Mouse (Mus musculus): ENCODE results near the gene Erg. TPM values are rescaled to one million over a fixed set of nuclear protein-coding genes. Genes with fewer than 3 reads are reported as not detected.

Gene Erg
- polyA plus RNA-seq, 1 experiment from 2014 or later = 1.8 TPM

DNA sequence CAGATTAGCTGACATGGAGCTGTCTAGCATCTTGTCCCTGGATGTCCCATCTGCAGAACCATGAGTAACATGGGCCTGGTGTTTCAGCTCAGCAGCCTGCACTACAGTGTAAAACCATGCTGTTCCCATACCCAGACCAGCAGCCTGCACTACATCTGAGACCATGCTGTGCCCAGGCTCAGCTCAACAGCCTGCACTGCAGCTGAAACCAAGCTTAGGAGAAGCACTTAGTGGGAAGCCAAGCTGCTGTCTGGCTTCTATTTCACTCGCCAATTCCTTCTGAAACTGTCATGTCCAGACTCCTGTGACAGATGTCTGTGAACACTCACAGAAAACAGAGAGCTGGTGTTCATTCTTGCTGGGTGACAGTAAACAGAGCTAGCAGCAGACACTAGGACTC lies 195.6 kb downstream of the Erg start:
- no peak for DNase-seq (ENCODE audit: low spot score)

DNA sequence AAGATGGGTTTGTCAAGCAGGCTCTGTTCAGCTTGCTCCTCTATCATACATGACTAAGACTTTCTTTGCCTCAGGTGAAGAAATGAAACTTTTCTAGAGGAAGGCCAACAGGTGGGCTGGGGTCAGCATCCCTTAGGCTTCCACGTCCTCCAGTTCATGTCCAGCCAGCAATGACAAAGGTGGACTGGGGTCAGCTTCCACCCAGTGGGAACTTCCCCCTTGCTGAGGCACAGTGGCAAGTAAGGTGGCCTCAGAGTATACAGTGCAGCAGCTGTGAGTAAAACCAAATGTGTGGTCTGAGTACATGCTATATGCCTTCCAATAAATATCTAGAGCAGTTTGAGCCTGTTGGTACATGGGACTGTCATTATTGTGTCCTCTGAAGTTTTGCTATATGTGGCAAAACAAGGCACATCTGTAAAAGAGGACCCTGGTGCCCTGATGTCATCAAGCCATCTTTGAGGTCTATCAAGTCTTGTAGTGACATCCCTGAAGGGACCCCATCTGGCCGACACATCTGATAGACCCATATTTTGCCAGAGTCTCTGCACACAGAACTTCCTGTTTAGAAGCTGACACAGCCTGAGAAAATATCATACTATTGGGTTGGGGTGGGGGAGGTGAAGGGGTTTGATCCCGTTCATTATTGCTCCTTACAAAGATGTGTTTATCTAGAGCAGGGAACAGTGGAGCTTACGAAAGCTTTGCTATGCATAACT lies 197.4 kb downstream of the Erg start:
- no peak for DNase-seq (ENCODE audit: low spot score)

DNA sequence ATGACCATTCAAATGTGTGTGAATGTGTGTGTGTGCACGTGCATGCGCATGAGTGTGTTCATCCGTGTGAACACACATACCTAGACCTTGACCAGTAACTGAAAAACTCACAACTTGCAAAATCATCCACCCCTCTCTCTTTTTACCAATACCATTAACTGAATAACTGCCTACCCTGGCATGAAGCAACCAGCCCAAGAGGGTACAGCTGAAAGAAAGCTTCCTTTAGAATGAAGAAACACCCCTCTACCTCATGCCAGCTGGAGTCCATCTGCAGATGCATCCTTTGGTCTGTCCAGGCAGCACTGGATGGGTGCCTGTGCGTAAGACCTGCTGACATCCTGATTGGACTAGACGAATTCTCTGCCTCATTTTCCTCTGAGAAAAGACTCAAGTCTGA lies 198.1 kb downstream of the Erg start:
- DNase-seq (ENCODE audit: low spot score) = no peak

DNA sequence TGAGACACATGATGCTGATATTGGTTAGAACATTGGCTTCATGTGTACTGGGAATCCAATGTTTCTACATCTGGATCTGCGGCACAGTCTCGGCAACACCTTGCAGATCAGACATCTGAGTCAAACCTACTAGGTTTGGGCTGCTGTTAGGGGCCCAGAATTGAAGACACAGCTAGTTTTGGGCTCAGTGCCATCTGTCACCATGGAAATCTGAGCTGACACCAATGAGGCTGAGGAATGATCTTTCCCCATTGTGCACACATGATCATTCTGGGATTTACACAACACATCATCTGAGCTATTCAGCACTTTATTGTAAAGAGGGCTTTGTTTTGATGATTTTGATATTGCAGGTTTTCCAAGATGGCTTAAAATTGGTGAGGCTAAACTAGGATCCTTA lies 199.4 kb downstream of the Erg start:
- DNase-seq (ENCODE audit: low spot score) = no peak

DNA sequence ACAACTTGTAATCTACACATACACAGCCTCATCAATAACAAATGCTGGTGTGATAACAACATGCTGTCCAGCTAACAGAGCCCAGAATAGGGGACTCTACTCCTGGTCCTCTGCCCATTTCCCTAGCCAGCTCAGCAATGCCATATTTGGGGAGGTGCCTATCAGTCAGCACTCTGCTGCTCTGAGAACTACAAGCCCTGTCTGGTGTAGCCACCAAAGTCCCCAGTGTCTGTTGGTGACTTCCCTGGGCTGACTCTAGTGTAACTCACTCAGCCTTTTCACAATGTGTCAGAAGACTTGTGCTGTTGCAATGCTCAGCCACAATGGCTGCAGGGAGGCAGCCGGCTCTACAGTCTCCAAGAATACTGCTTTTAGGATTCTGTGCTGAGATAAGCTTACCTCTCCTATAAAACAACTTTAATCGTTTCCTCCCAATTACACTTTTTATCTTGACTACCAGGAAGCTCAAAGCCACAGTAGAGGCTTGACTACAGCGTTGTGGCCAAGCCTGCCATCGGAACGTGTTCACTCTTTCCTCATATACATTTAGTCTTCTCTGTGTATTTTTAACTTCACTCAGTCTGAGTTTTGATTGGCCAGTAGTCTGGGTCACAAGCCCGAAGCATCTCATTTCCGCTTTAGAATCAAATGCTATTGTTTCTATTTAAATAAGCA lies 201.0 kb downstream of the Erg start:
- DNase-seq (ENCODE audit: low spot score) = no peak

DNA sequence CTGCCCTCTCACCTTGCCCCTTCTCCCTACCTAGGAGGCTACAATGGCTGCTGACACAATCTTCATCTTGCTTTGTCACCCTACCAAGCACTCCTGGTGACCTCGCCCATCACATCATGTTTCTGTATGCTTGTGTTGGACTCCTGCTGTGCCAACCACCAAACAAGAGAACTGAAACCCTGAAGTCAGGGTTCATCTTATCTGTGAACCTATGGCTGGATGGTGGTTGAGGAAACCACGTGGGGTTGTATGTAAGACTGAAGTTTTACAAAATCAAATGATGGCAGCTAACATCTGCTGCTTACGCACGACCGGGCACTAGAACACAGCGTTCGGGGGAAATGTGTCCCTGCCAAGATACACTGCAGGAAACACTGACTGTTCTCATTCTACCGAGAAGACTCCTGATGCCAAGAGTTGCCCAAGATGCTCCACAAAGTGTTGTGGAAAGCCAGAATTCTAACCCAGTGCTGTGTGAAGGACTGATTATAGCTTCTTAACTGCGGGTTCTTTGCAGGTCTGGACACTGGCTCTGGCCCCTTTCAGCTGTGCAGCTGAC lies 201.7 kb downstream of the Erg start:
- DNase-seq (ENCODE audit: low spot score) = no peak

DNA sequence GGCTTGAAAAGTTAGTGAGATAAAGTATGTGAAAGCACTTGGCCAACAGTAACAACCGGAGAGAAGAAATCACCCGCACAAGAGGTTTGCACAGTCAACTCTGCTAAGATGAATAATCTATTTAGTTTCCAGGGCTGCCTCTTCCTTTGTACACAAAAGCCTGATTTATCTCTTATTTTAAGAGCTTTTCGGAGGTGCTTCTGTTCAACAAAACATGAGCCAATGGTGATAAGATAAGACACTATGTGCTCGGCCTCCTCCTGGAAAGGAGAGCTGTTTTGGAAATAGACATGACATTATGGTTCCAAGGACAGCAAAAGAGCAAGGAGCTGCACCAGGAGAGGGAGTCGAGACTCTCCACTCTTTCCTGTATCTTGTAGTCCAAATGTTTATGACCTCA lies 204.1 kb downstream of the Erg start:
- DNase-seq (ENCODE audit: low spot score) = no peak

DNA sequence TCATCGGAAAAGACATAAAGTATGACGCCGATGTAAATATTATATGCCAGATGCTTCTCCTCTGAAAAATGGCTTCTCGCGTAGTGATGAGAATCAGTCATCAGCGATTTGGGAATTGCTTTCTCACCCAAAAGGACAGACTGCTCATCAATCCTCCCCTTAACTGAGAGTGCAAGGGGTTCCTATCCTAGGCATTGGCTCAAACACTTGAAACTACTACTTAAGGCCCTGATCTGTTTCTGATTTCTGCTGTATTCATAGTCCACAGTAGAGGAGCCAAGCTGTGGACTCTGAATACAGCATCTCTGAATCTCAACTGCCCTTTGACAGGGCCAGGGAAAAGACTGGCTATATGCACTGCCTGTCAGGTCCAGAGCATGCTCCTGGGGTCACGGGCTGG lies 209.6 kb downstream of the Erg start:
- no peak for DNase-seq (ENCODE audit: low spot score)

DNA sequence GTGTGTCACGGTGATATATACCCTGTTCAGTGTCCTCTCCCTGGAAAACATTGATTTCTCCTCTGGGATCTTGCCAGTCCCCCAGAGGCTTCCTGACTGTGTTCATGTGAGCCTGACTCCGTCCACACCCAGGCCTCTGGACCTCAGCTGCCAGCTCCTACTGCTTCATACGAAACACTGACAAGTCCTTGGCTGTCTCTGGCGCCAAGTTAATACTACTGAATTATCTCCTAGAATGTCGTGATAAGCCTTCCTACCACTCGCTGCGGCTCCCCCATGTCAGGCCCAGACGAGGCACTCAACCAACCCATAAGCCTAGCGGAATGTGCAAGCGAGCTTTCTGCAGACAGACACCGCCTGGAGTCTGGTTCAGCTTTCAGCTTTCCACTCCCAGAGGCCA lies 210.0 kb downstream of the Erg start:
- no peak for DNase-seq (ENCODE audit: low spot score)

DNA sequence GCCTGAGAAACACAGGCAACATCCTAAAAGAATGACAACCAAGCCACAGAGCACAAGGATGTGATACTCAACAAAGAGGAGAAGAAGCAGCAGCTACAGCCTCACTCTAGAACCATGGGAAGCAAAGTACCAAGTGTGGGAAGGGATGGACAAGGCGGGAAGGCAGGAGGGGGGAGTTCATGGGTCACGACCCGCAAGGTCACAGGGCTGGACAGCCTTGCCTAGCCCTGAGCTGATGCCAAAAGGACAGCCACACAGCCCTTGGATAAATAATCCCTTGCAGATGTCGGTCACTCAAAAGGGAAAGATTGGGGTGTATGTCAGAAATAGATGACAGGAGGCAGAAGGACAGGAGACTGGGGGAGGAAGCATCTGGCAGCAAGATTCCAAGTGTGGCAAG lies 211.7 kb downstream of the Erg start:
- DNase-seq (ENCODE audit: low spot score) = no peak

DNA sequence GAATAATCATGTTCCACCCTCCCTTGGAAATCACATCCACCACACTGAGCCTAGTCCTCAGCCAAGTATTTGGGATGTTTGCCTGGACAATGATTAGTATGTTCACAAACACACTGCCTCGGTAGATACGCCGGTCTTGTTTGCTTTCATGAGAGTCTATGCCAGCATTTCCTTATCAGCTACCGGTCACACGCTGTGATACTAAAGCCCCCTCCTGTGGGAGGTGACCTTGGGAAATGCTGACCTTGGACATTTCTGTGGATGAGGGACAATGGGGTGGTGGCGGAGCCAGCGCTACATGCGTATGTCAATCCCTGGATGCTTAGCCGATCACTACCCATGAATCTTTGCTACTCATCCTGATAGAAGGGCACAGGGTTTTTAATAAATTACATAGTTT lies 213.4 kb downstream of the Erg start:
- DNase-seq (ENCODE audit: low spot score) = no peak

DNA sequence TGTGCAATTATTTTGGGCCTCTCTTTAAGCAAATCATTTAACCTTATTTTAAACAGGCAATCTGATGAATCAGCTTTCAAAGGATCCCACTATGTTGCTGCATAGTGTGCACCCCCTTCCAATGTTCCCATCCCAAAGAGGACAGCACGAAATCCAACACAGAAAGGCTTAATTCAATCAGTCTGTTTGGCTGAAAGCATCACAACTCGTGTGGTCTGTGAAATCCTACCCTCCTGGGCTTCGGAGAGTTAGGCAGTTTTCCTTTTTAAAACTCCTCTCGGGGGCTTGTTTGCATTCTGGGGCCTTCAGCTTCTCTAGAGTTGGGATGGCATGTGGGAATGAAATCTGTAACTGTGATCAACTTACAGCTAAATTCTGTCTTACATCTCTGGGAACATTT lies 214.7 kb downstream of the Erg start:
- DNase-seq (ENCODE audit: low spot score) = no peak

DNA sequence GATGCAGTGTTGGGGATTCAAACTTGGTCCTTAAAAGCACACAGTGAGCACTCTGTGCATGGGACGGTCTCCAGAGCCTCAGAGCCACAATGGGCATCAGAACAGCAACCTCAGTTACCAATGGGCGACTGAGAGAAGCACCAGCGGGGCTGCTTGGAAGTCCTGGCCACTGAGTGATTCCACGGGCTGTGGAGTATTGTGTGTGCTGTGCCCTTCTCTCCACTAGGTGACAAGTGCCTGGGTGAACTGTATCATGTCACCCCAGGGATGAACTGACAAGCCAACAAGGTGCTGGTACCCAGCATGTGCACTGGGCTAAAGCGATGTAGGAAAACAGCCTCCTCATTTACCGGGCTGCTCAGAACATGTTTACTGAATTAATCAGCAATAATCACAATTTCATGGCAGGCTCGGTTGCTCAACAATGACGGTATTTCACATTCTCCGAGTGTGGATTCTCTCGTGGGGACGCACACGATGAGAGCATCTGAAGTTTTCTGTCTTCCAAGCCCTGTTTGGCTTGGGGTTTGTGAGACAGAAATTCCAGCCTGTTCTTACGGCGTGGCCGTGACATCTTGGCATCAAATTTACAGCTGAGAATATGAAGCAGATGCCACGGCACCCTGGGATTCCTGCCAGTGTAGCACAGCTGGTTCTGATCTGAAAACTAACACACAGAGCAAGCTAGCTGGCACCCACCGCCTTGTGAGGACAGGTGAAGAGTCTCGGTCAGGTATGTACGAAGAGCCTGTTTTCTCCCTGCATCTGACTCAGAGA lies 219.2 kb downstream of the Erg start:
- no peak for DNase-seq (ENCODE audit: low spot score)

DNA sequence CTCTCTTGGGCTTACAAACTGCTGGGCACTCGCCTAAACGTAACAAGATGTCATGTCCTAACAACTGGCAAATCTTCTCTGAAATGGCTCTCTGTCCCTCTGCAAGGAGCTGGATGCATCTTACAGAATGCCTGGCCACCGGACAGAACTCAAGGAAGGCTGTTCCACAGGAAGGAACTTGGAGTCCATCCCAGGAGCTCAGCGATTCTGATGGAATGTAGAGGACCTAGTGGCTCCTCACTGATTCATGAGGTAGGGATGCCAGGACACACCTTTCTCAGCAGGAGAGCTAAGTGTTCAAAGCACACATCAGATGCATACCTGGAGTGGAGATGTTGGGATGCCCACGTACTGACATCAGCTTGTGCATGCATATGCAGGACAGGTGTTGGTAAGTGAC lies 221.2 kb downstream of the Erg start:
- no peak for DNase-seq (ENCODE audit: low spot score)

DNA sequence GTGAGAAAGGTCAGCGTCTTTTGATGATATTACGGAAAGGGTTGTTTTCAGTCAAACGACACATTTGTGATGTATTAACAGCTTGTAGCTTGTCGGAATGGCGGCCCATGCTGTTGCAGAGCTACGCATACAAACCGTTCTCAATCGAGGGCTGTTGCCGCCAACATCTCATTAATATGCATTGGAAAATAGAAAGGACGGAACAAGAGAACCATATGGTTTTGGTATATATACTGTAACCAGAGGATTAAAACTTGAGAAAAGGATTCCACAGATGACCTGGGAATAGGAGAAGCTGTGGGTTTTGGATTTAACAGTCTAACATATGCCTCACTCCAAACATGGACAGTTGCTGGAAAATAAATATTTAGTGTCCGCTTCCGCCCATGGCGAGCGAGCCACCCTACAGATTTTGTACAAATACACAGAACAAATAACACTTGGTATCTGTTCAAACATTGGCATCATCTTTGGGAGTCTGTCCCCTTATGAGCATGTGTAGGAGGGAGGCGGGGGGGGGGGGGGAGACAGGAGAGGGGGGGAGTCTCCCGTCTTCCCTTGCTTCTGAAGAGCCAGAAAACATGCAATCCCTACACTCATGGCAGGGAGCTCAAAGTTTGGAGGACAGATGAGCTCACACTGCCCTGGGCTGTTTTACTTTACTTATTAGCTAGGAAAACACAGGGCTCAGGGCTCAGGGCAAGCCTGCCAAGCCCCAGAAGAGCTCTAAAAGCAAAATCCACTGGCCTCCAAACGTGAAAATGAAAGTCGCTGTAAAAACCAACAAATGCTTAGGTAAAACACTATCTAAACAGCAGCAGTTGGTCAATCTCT lies 222.5 kb downstream of the Erg start:
- no peak for DNase-seq (ENCODE audit: low spot score)

DNA sequence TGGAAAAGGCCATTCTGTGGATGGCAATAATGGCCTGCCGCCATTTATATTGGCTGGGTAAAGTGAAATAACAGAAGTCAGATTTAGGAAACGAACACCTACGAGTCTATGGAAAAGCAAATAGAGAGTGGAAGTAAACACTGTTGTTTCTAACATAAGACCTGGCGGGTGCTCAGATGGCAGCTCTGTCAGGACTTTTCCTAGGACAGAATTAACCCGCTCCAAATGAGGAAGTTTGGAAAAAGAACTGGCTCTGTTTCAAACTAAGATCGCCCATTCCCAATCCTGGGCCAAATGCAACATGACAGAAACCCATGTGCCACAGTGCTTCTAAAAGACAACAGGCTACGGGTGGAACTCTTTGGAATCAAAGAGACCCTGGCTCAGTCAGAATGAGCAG lies 224.4 kb downstream of the Erg start:
- no peak for DNase-seq (ENCODE audit: low spot score)

DNA sequence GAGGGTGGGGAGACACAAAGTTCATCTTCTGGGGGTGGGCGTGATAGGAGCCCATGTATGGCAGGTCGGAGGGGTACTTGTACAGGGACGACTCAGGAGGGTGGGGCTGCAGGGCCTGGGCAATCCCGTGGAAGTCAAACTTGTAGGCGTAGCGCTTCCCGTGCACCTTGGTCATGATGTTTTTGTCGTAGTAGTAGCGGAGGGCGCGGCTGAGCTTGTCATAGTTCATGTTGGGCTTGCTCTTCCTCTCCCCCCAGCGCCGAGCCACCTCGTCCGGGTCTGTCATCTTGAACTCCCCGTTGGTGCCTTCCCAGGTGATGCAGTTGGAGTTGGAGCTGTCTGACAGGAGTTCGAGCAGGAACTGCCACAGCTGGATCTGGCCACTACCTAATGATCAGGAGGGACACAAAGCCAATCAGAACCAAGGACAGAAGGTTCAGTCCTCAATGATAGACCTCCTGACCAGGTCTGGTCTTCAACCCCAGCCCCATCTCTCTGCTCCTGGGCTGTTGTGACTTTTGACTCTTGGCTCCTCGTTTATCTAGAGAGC lies 225.4 kb downstream of the Erg start:
- DNase-seq (ENCODE audit: low spot score) = no peak

DNA sequence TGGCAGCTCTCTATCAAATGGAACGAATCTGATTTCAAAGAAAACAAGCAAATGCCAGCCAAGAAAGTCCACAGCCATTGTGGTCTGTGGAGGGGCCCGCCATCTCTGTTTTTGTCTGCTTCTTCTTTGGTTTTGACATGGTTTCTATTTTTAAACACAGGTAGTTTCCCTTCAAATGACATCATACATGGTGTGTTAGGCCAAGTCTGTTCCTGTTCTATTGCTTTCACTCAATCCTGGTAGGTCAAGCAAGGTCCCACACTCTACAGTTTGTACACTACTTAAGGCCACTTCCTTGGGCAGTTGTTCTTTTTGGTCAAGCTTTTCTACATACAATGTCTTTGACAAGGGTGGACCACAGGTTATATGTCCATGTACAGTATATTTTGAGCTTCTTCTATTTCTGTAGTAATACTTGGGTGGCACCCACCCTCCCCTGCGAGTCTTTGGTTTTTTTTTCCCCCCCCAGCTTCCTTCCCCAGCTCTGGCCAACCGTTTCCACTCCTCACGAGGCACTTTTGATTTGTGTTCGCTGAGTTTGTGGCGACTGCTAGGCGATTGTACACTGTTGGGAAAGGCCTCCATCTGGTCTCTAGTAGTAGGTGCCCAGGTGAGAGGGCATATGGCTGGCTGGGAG lies 226.1 kb downstream of the Erg start:
- DNase-seq (ENCODE audit: low spot score) = no peak

DNA sequence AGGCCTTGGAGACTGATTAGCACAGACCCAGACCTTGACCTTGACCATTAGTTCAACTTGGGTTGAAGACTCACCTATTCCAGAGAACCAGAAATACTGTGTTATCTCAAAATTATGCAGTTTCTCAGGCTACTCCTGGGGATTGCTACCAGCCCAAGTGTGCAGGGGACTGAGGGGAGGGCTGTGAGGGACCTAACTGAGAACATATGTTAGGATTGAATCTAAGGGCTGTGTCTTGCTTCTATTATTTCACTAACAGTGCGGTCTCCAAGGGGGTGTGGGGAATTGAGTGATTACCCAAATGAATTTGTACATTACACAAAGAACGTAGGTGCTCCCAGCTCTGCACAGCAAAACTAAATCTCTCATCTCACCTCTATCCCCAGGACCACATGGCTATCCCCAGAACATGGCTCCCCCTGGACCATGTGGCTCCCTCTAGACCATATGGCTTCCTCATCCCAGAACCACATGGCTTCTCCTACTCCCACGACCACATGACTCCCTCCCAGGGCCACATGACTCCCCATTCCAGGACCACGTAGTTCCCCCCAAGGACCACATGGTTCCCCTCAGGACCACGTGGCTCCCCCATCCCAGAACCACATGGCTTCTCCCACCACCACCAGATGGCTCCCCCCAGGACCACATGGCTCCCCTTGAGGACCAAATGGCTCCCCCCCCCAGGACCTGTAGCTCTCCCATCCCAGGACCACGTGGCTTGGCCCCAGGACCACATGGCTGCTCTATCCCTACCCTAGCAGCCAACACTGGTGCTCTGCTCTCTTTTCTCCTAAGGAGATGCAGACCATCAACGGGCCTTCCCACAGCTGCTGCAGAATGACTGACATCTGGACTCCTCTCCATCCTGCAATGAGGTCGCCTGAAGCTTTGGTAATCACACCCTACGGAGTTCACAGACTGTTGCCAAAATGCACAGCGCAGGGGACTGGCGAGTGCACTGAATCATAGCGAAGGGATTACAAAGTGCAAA lies 229.1 kb downstream of the Erg start:
- DNase-seq (ENCODE audit: low spot score) = no peak
